Mouse (Mus musculus) embryonic fibroblast, embryonic 13.5 days (primary cell): ENCODE data around the gene Dao.

Experiments used
- CTCF ChIP-seq: IDR thresholded peaks from 2 replicates; pipeline ENCODE4 v1.5.1; 2011; ENCODE audit warnings: mild to moderate bottlenecking, control low read depth, low read length, moderate library complexity, borderline replicate concordance; ENCODE audit not compliant: insufficient read depth
- POLR2A ChIP-seq: IDR thresholded peaks from 2 replicates; pipeline ENCODE4 v1.6.1; 2011; ENCODE audit warnings: low read depth, mild to moderate bottlenecking, control low read depth, low read length, moderate library complexity

- TF ChIP-seq CTCF (no peak), POLR2A (no peak)
Measured at GRCm38 (mm10) chr5:114048731-114049308, 45.3 kb downstream of the Dao start.
